Mouse (Mus musculus) bone marrow, adult 2 months (tissue): ENCODE results near the gene Phactr2. TPM values are rescaled to one million over a fixed set of nuclear protein-coding genes. Genes with fewer than 3 reads are reported as not detected.

ENCODE experiments used
- H3K27ac ChIP-seq: fragments of 200-500 bp; 2 replicates; pipeline ENCODE4 v1.5.1; 2012; ENCODE audit warnings: low read depth, mild to moderate bottlenecking, control low read depth, inconsistent platforms, low read length; ENCODE audit not compliant: control insufficient read depth, poor library complexity, insufficient read depth
- H3K4me1 ChIP-seq: fragments of 200-500 bp; 2 replicates; pipeline ENCODE4 v1.6.1; 2011; ENCODE audit warnings: low read length; ENCODE audit not compliant: control insufficient read depth, insufficient read depth
- H3K4me3 ChIP-seq: fragments of 200-500 bp; replicated peaks from 2 replicates; pipeline ENCODE3; 2011; ENCODE audit warnings: mild to moderate bottlenecking, low read depth, low read length, control low read depth; ENCODE audit not compliant: control insufficient read depth
- CTCF ChIP-seq: fragments of 200-500 bp; IDR thresholded peaks from 2 replicates; pipeline ENCODE4 v1.5.1; 2011; ENCODE audit warnings: low read length, control low read depth; ENCODE audit not compliant: control insufficient read depth, insufficient read depth
- POLR2A ChIP-seq: fragments of 200-500 bp; IDR thresholded peaks from 2 replicates; pipeline ENCODE4 v1.6.1; 2011; ENCODE audit warnings: low read depth, mild to moderate bottlenecking, control low read depth, low read length, borderline replicate concordance; ENCODE audit not compliant: control insufficient read depth
- WGBS: fragments of 180-500 bp; shearing (Covaris S2); methylation state at CpG from one replicate; pipeline ENCODE4 v1.1.7; 2018; 5-methylcytosine and 5-hydroxymethylcytosine counted together
- polyA plus RNA-seq: library from polyadenylated mRNA; stranded (reverse); fragments of >200 nt; gene quantifications from 2 replicates; pipeline ENCODE4 v1.2.4, GENCODE M21; 2011; ENCODE audit warnings: low replicate concordance; ENCODE audit not compliant: missing spikeins, insufficient read depth, insufficient read length

Gene Phactr2
- polyA plus RNA-seq, 1 experiment, result 12.8 TPM

DNA sequence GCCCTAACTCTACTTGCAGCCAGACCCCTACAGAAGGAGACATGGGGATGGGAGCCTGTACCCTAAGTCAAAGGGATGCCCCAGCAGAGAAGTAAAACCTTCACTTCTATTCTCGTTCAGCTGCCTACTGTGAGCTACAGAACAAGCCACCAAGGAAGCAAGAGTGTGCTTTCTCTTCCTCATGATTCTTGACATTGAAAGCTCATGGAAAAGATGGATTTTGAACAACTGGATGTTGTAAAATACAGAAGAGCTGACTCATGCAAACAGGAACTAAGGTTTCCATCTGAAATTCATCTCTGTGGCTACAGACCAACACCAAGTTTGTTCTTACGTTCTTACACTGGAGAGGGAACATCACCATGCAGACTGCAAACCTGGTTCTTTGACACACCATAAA lies 179.3 kb downstream of the Phactr2 start:
- TF ChIP-seq CTCF (no peak), POLR2A (no peak)
- Histone ChIP-seq H3K27ac (no peak overlapping the region), H3K4me1 (no peaks in the 10 kb centered on the region; the same call in 1 of the 2 replicates), H3K4me3 (no peak overlapping the region)
- 45% methylated on average over 2 of the region's 2 CpGs for WGBS

DNA sequence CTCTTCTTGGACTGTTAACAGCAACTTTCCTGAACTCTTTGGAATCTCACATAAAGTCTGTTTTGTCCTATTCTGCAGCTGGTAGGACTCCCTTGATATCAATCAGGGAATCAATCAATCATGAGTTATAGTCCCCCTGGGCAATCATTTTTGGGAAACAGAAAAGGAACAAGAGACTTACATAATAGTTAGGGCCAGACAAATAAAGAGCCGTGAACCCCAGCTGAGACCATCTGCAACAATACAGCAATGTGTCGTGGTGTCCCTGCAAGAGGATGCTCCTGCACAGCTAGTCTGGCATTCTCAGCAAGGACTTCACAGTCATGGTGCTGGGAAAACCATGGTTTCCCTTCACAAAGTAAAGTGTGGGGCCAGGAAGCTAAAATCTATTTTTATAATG lies 182.2 kb downstream of the Phactr2 start:
- WGBS, result 56% methylated on average over 2 of the region's 2 CpGs
- H3K27ac ChIP-seq, result no peak overlapping the region
- TF ChIP-seq POLR2A, result no peak
- TF ChIP-seq CTCF, result no peak
- no peaks in the 10 kb centered on the region; the same call in 1 of the 2 replicates for H3K4me1 ChIP-seq
- H3K4me3 ChIP-seq, result no peak overlapping the region

GRCm38 (mm10) chr10:13289252-13289961 lies 184.8 kb downstream of the Phactr2 start:
- H3K4me3 ChIP-seq, result no peak overlapping the region
- no peak overlapping the region for H3K27ac ChIP-seq
- TF ChIP-seq CTCF, result no peak
- TF ChIP-seq POLR2A, result no peak
- WGBS, result 77% methylated on average over 8 of the region's 8 CpGs
- no peaks in the 10 kb centered on the region for H3K4me1 ChIP-seq

DNA sequence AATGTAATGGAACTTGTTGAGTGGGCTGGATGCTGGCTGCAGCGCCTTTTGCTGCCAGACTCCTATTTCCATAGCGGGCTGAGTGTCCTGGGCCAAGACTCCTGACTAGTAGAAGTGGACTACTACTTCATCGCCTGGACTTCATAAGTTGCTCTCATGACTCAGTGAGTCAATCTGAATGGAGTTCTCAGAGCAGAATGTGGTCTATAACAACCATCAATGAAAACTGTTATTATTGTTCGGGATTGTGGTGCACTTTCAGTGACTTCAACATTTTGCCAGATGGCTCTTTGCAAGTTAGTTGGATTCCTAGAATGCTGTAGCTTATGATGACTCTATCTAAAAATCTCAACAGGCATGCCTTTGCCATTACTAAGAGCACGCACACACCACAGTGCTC lies 185.9 kb downstream of the Phactr2 start:
- WGBS, result 81% methylated on average over 5 of the region's 5 CpGs
- Histone ChIP-seq H3K27ac (no peak overlapping the region), H3K4me3 (no peak overlapping the region), H3K4me1 (no peaks in the 10 kb centered on the region)
- no peak for TF ChIP-seq CTCF
- no peak for TF ChIP-seq POLR2A

DNA sequence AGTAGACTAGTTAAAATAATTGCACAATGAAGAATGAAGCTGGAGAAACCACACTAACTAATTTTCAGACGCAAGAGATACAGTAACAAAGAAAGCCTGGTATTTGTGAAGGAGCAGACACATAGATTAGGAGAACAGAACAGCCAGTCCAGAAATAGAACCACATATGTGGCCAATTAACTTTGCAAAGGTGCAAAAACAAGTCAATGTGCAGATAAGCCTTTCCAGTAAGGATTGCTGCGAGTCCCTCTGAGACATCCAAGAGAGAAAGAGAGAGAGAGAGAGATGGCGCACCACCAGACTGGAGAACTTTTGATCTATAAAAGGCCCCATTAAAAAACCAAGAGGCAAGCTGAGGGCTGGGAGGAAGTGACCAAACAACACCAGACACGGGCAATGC lies 190.8 kb downstream of the Phactr2 start:
- no peak for TF ChIP-seq POLR2A
- TF ChIP-seq CTCF, result no peak
- Histone ChIP-seq H3K27ac (no peak overlapping the region), H3K4me3 (no peak overlapping the region), H3K4me1 (no peaks in the 10 kb centered on the region)
- 76% methylated on average over 4 of the region's 4 CpGs for WGBS

GRCm38 (mm10) chr10:13280298-13280853 lies 193.8 kb downstream of the Phactr2 start:
- WGBS, result 84% methylated on average over 6 of the region's 6 CpGs
- Histone ChIP-seq H3K27ac (no peak overlapping the region), H3K4me3 (no peak overlapping the region), H3K4me1 (peaks cover 1% of the 10 kb centered on the region; the same call in 1 of the 2 replicates)
- TF ChIP-seq POLR2A (no peak), CTCF (no peak)

- H3K4me3 ChIP-seq, result no peak overlapping the region
- WGBS, result 55% methylated on average over 5 of the region's 5 CpGs
- H3K4me1 ChIP-seq, result peaks cover 1% of the 10 kb centered on the region; the same call in 1 of the 2 replicates
- TF ChIP-seq POLR2A, result no peak
- no peak for TF ChIP-seq CTCF
- no peak overlapping the region for H3K27ac ChIP-seq
Observed at GRCm38 (mm10) chr10:13276298-13276697, 197.9 kb downstream of the Phactr2 start.

GRCm38 (mm10) chr10:13275152-13275551 lies 199.1 kb downstream of the Phactr2 start:
- Histone ChIP-seq H3K27ac (no peak overlapping the region), H3K4me1 (peaks cover 1% of the 10 kb centered on the region; the same call in 1 of the 2 replicates), H3K4me3 (no peak overlapping the region)
- 73% methylated on average over 6 of the region's 6 CpGs for WGBS
- TF ChIP-seq CTCF (no peak), POLR2A (no peak)
